Comparison of ENCODE assay signal across 8 mouse cellular contexts in the genomic region with DNA sequence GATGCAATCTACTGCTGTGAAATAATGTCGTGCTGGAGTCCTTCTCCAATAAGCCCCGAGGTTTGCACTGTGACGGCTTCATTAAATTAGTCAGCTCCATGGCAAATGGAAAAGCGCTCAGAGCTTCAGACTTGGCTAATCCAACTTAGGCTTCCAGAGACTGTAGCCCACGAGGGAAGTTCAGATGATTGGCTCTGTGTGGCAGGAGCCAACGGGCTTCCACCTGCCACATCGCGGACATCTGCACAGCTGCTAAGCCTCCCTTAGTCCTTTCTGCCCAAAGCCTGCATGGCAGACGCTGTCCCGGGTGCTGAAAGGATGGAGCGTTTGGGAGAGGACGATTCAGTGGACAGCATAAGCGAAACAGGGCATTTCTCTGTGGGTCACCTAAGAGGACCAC.
DNase-seq lines count a peak whose midpoint lies in the region; ATAC-seq and TF ChIP-seq lines count a peak whose summit lies in the region.

No protein-coding gene starts in this region.

- H3K4me1 ChIP-seq in hindbrain, embryonic 12.5 days = peaks cover 15% of the 10 kb centered on the region; the same call in 1 of the 2 replicates
- H3K4me1 ChIP-seq in midbrain, postnatal 0 days (ENCODE audit: insufficient read depth, low read length) = peaks cover 11% of the 10 kb centered on the region

- no peaks in the 10 kb centered on the region for H3K9me3 ChIP-seq in hindbrain, embryonic 12.5 days (replicated peaks)
- no peaks in the 10 kb centered on the region for H3K9me3 ChIP-seq in midbrain, postnatal 0 days (ENCODE audit: low read length)

- H3K9ac ChIP-seq in hindbrain, embryonic 12.5 days = no peak overlapping the region
- H3K9ac ChIP-seq in midbrain, postnatal 0 days (replicated peaks; ENCODE audit: low read length, poor library complexity, severe bottlenecking) = no peak overlapping the region

- ATAC-seq in hindbrain, embryonic 12.5 days (ENCODE audit: low FRiP score) = peak; percentile 59
- peak; percentile 44 for ATAC-seq in midbrain, postnatal 0 days (ENCODE audit: low FRiP score)

- no peak overlapping the region for H3K4me3 ChIP-seq in hindbrain, embryonic 12.5 days
- H3K4me3 ChIP-seq in midbrain, postnatal 0 days (ENCODE audit: low read depth, low read length) = no peak overlapping the region

- H3K36me3 ChIP-seq in hindbrain, embryonic 12.5 days = no peaks in the 10 kb centered on the region
- H3K36me3 ChIP-seq in midbrain, postnatal 0 days (ENCODE audit: insufficient read depth, low read length) = no peaks in the 10 kb centered on the region

- peak overlapping the region; percentile 65; the same call in 1 of the 2 replicates for H3K27ac ChIP-seq in hindbrain, embryonic 12.5 days
- H3K27ac ChIP-seq in midbrain, postnatal 0 days (ENCODE audit: low read depth, low read length) = peak overlapping the region; percentile 38; the same call in 1 of the 2 replicates

- no peak for TF ChIP-seq CTCF in midbrain, postnatal 0 days (IDR thresholded peaks at IDR 0.05)

- H3K4me2 ChIP-seq in hindbrain, embryonic 12.5 days (replicated peaks) = 0 out of 2 replicates have a peak overlapping the region, but pooled peaks have one; percentile 11
- peak overlapping the region; percentile 30 for H3K4me2 ChIP-seq in midbrain, postnatal 0 days (ENCODE audit: low read depth, low read length, poor library complexity, severe bottlenecking)

- no peaks in the 10 kb centered on the region for H3K27me3 ChIP-seq in hindbrain, embryonic 12.5 days
- H3K27me3 ChIP-seq in midbrain, postnatal 0 days (ENCODE audit: insufficient read depth, low read length) = no peaks in the 10 kb centered on the region

- 21% methylated on average over 13 of the region's 13 CpGs for WGBS in hindbrain, embryonic 12.5 days
- 11% methylated on average over 13 of the region's 13 CpGs for WGBS in midbrain, postnatal 0 days

- DNase-seq in cerebellum, postnatal 10 days = peak; percentile 31 to 34
- DNase-seq in cerebellum, postnatal 25 days = no peak
- peak; percentile 1 to 27 for DNase-seq in urinary bladder, adult 18-20 months (ENCODE audit: low spot score in 2 of 2)
- no peak for DNase-seq in urinary bladder, postnatal 10 days (ENCODE audit: low spot score)
- DNase-seq in midbrain, postnatal 0 days (ENCODE audit: low spot score) = peak; percentile 67
- no peak for DNase-seq in thymus, postnatal 25 days
- DNase-seq in cerebellum, adult 18-20 months = no peak

Comparison
In these comparisons a context has a peak if more than half of its experiments do, and no peak if none do; other contexts are left out.
1. DNase-seq: peak in cerebellum, postnatal 10 days (2 of 2), urinary bladder, adult 18-20 months (2 of 2) and midbrain, postnatal 0 days (single experiment); none in cerebellum, postnatal 25 days (0 of 2), urinary bladder, postnatal 10 days (single experiment), thymus, postnatal 25 days (single experiment) and cerebellum, adult 18-20 months (0 of 2).